ENCODE assay signal across 11 mouse cellular contexts in genomic region chr5:111667901-111668300, GRCm38 (mm10).
DNase-seq lines count a peak whose midpoint lies in the region; ATAC-seq and TF ChIP-seq lines count a peak whose summit lies in the region.
"Had no signal": no experiment of that assay in that cellular context is flagged by ENCODE, and none has a peak within 500 bp of the region (broad histone marks: within the 10 kb centered on the region; RNA-seq: fewer than 3 reads in every experiment).

No protein-coding gene starts in this region.

- DNase-seq in heart, adult 2 months, result no peak
- peak; percentile 16 for DNase-seq in lung, postnatal 36 days
- DNase-seq in lung, adult 18-20 months, result no peak
- peak; percentile 18 for DNase-seq in induced T-regulatory cell, adult 2 months (ENCODE audit: low read depth)
- peak; percentile 65 to 66 for DNase-seq in thymus, postnatal 36 days
- no peak for DNase-seq in testis, postnatal 14 days (ENCODE audit: low spot score)
- no peak for DNase-seq in left cerebral cortex, adult 18-20 months (ENCODE audit: low spot score in 2 of 2)
- DNase-seq: cerebellum, adult 18-20 months; gastrocnemius, postnatal 36 days had no signal

- peak; percentile 73 for TF ChIP-seq CTCF in heart, adult 2 months (IDR thresholded peaks at IDR 0.05)

- H3K9me3 ChIP-seq in heart, embryonic 12.5 days (replicated peaks), result peaks cover 8% of the 10 kb centered on the region

- H3K4me1 ChIP-seq in heart, adult 2 months (ENCODE audit: control insufficient read depth, insufficient read depth, low read length), result no peaks in the 10 kb centered on the region
- H3K4me1 ChIP-seq in heart, embryonic 12.5 days (replicated peaks), result peaks cover 18% of the 10 kb centered on the region

- TF ChIP-seq EP300 in heart, adult 2 months (IDR thresholded peaks at IDR 0.05; ENCODE audit: insufficient read depth, low read depth, low read length), result no peak

- no peaks in the 10 kb centered on the region for H3K79me2 ChIP-seq in heart, adult 2 months (replicated peaks; ENCODE audit: control insufficient read depth, insufficient read depth, low read length)

- WGBS in heart, adult 2 months, result 61% methylated on average over 3 of the region's 3 CpGs
- 59% methylated on average over 3 of the region's 3 CpGs for WGBS in heart, embryonic 12.5 days

- TF ChIP-seq POLR2A in heart, adult 2 months (IDR thresholded peaks at IDR 0.05; ENCODE audit: insufficient read depth, low read depth, low read length), result no peak

- no peaks in the 10 kb centered on the region for H3K27me3 ChIP-seq in heart, adult 2 months (ENCODE audit: control insufficient read depth, insufficient read depth, low read length)
- peaks cover 39% of the 10 kb centered on the region for H3K27me3 ChIP-seq in heart, embryonic 12.5 days (replicated peaks)

- no peak for ATAC-seq in heart, embryonic 12.5 days (ENCODE audit: insufficient number of reproducible peaks, low FRiP score)

- H3K4me3 ChIP-seq in heart, adult 2 months, result no peak overlapping the region
- no peak overlapping the region for H3K4me3 ChIP-seq in heart, embryonic 12.5 days

- no peak overlapping the region for H3K4me2 ChIP-seq in heart, embryonic 12.5 days

- H3K9ac ChIP-seq in heart, adult 2 months (ENCODE audit: low read depth, low read length), result no peak overlapping the region
- H3K9ac ChIP-seq in heart, embryonic 12.5 days, result no peak overlapping the region

- H3K27ac ChIP-seq in heart, adult 2 months, result no peak overlapping the region
- no peak overlapping the region for H3K27ac ChIP-seq in heart, embryonic 12.5 days (ENCODE audit: poor library complexity, severe bottlenecking)
- H3K27ac ChIP-seq: macrophage had no signal

- H3K36me3 ChIP-seq in heart, adult 2 months (ENCODE audit: control insufficient read depth, insufficient read depth, low read length), result no peaks in the 10 kb centered on the region
- no peaks in the 10 kb centered on the region for H3K36me3 ChIP-seq in heart, embryonic 12.5 days

- intact Hi-C loops in heart, adult 2 months (cut with DNase I), result no loop called here

Comparison
In these comparisons a context has a peak if more than half of its experiments do, and no peak if none do; other contexts are left out.
1. DNase-seq: peak in lung, postnatal 36 days (single experiment), induced T-regulatory cell, adult 2 months (single experiment) and thymus, postnatal 36 days (2 of 2); none in heart, adult 2 months (0 of 2), lung, adult 18-20 months (0 of 2), testis, postnatal 14 days (single experiment) and left cerebral cortex, adult 18-20 months (0 of 2).